Mouse (Mus musculus): Measurements from ENCODE around the gene Olfr521.

GRCm38 (mm10) chr7:99781385-99781784 is 18.1 kb downstream of the Olfr521 start:
- TF ChIP-seq MYOD1 (IDR thresholded peaks at IDR 0.05; ENCODE audit: control insufficient read depth, insufficient read length, low read depth) (no peak), FOSL1 (IDR thresholded peaks at IDR 0.05; ENCODE audit: insufficient read depth, low read length, poor library complexity, severe bottlenecking) (no peak), MAX (IDR thresholded peaks at IDR 0.05) (no peak), CTCF (IDR thresholded peaks at IDR 0.05; ENCODE audit: control insufficient read depth, insufficient read depth, insufficient read length) (no peak)
